ENCODE assay signal across 17 mouse cellular contexts in genomic region chr2:28064339-28065080, GRCm38 (mm10). TPM values are rescaled to one million over a fixed set of nuclear protein-coding genes. Genes with fewer than 3 reads are reported as not detected.
DNase-seq lines count a peak whose midpoint lies in the region; ATAC-seq and TF ChIP-seq lines count a peak whose summit lies in the region.
"Had no signal": no experiment of that assay in that cellular context is flagged by ENCODE, and none has a peak within 500 bp of the region (broad histone marks: within the 10 kb centered on the region; RNA-seq: fewer than 3 reads in every experiment).

No protein-coding gene starts in this region.

- no peak overlapping the region for H3K4me3 ChIP-seq in heart, embryonic 10.5 days
- peak overlapping the region in 1 of 2 experiments; percentile 11; a peak in 1 of 4 replicates for H3K4me3 ChIP-seq in MEL (ENCODE audit: control insufficient read depth in 1 of 2, insufficient read depth in 1 of 2, low read depth in 2 of 2, low read length in 2 of 2)
- H3K4me3 ChIP-seq: hindbrain, embryonic 13.5 days; neural tube, embryonic 12.5 days had no signal

- H3K9ac ChIP-seq in MEL (ENCODE audit: control insufficient read depth, low read depth, low read length, poor library complexity, severe bottlenecking), result peak overlapping the region; percentile 82
- H3K9ac ChIP-seq: hindbrain, embryonic 13.5 days; neural tube, embryonic 12.5 days had no signal

- no peak for TF ChIP-seq RAD21 in MEL (IDR thresholded peaks at IDR 0.05; ENCODE audit: low read depth, low read length)

- H3K36me3 ChIP-seq in heart, embryonic 10.5 days, result no peaks in the 10 kb centered on the region
- peaks cover 0 to 79% of the 10 kb centered on the region in 2 experiments; a peak in 2 of 4 replicates for H3K36me3 ChIP-seq in MEL (ENCODE audit: control insufficient read depth in 1 of 2, insufficient read depth in 2 of 2, low read length in 2 of 2)
- H3K36me3 ChIP-seq: hindbrain, embryonic 13.5 days; neural tube, embryonic 12.5 days had no signal

- H3K9me3 ChIP-seq in heart, embryonic 10.5 days, result no peaks in the 10 kb centered on the region
- no peaks in the 10 kb centered on the region for H3K9me3 ChIP-seq in MEL (replicated peaks; ENCODE audit: insufficient read depth, low read length)
- H3K9me3 ChIP-seq: hindbrain, embryonic 13.5 days; neural tube, embryonic 12.5 days had no signal

- H3K27ac ChIP-seq in heart, embryonic 10.5 days, result peak overlapping the region; percentile 72
- peak overlapping the region; percentile 100 for H3K27ac ChIP-seq in MEL (ENCODE audit: control insufficient read depth, low read depth, low read length)
- H3K27ac ChIP-seq: hindbrain, embryonic 13.5 days; neural tube, embryonic 12.5 days had no signal

- H3K27me3 ChIP-seq in heart, embryonic 10.5 days (ENCODE audit: insufficient read depth, poor library complexity, severe bottlenecking), result no peaks in the 10 kb centered on the region
- no peaks in the 10 kb centered on the region for H3K27me3 ChIP-seq in MEL (ENCODE audit: control insufficient read depth in 1 of 2, insufficient read depth in 2 of 2, low read length in 2 of 2)
- H3K27me3 ChIP-seq: hindbrain, embryonic 13.5 days; neural tube, embryonic 12.5 days had no signal

- peaks cover 3% of the 10 kb centered on the region; the same call in 1 of the 2 replicates for H3K79me2 ChIP-seq in MEL (ENCODE audit: control insufficient read depth, insufficient read depth, low read length, poor library complexity)

- peak; percentile 99 to 100 for TF ChIP-seq EP300 in MEL (IDR thresholded peaks at IDR 0.05; ENCODE audit: low read depth in 1 of 2, low read length in 2 of 2)

- DNase-seq in heart, embryonic 10.5 days (ENCODE audit: low spot score), result no peak
- no peak for DNase-seq in heart, postnatal 36 days
- peak; percentile 94 for DNase-seq in MEL (ENCODE audit: low read depth, low spot score)
- DNase-seq in B cell, adult 2 months, result no peak
- DNase-seq in testis, postnatal 10 days (ENCODE audit: low spot score), result no peak
- no peak for DNase-seq in kidney, adult 8-10 months
- DNase-seq: cerebellum, adult 9-11 months; gastrocnemius, postnatal 25 days; kidney, adult 11 months; kidney, postnatal 36 days; layer of hippocampus, postnatal 36 days; right cerebral cortex, postnatal 14 days had no signal

- H3K4me1 ChIP-seq in heart, embryonic 10.5 days, result no peaks in the 10 kb centered on the region
- peaks cover 49 to 78% of the 10 kb centered on the region in 2 experiments for H3K4me1 ChIP-seq in MEL (ENCODE audit: control insufficient read depth in 1 of 2, insufficient read depth in 2 of 2, low read length in 2 of 2)

- WGBS in heart, embryonic 10.5 days, result 66% methylated on average over 7 of the region's 7 CpGs

- TF ChIP-seq POLR2A in MEL (IDR thresholded peaks at IDR 0.05; ENCODE audit: control insufficient read depth in 1 of 2, insufficient read depth in 1 of 2, low read depth in 1 of 2, low read length in 2 of 2, poor library complexity in 1 of 2), result peak in 1 of 2 experiments; percentile 62; a peak in 2 of 4 replicates

- ATAC-seq in erythroid progenitor cell, adult 5-6 weeks (replicated peaks; ENCODE audit: low FRiP score, poor library complexity, severe bottlenecking), result peak; percentile 51
- ATAC-seq in megakaryocyte progenitor cell, adult 5-6 weeks (replicated peaks; ENCODE audit: poor library complexity), result peak; percentile 54

- TF ChIP-seq CTCF in MEL (IDR thresholded peaks at IDR 0.05 in 2 of 3, conservative IDR thresholded peaks at IDR 0.05 in 1 of 3; ENCODE audit: control insufficient read depth in 1 of 3, insufficient read depth in 1 of 3, low read depth in 2 of 3, low read length in 3 of 3, poor library complexity in 1 of 3, severe bottlenecking in 1 of 3), result no peak

- intact Hi-C loops in heart, postnatal 36 days (cut with DNase I), result no loop called here

TF ChIP-seq in MEL, 35 proteins besides CTCF, POLR2A, EP300 and RAD21:
- TF ChIP-seq TBP (IDR thresholded peaks at IDR 0.05; ENCODE audit: low read depth, low read length), result peak; percentile 92
- TF ChIP-seq USF2 (IDR thresholded peaks at IDR 0.05; ENCODE audit: borderline replicate concordance in 1 of 2, insufficient read depth in 1 of 2, low read depth in 1 of 2, low read length in 2 of 2), result no peak
- TF ChIP-seq NELFE (IDR thresholded peaks at IDR 0.05; ENCODE audit: low read depth, low read length), result no peak
- TF ChIP-seq RCOR1 (IDR thresholded peaks at IDR 0.05; ENCODE audit: low read depth, low read length), result peak; percentile 73; the same call in 1 of the 2 replicates
- TF ChIP-seq ZNF384 (IDR thresholded peaks at IDR 0.05; ENCODE audit: low read depth, low read length), result peak; percentile 73
- TF ChIP-seq MEF2A (IDR thresholded peaks at IDR 0.05; ENCODE audit: extremely low read depth, insufficient replicate concordance, low read depth, low read length, poor library complexity, severe bottlenecking), result no peak
- TF ChIP-seq SIN3A (IDR thresholded peaks at IDR 0.05; ENCODE audit: low read length), result peak; percentile 99
- TF ChIP-seq JUND (IDR thresholded peaks at IDR 0.05; ENCODE audit: low read depth, low read length), result peak; percentile 97
- TF ChIP-seq NRF1 (IDR thresholded peaks at IDR 0.05; ENCODE audit: insufficient read depth, low read depth, low read length, poor library complexity, severe bottlenecking), result no peak
- peak; percentile 90 for TF ChIP-seq E2F4 (IDR thresholded peaks at IDR 0.05; ENCODE audit: borderline replicate concordance, low read depth, low read length)
- TF ChIP-seq MYB (IDR thresholded peaks at IDR 0.05; ENCODE audit: low read depth, low read length), result peak; percentile 100
- TF ChIP-seq SMC3 (IDR thresholded peaks at IDR 0.05; ENCODE audit: low read depth, low read length), result no peak
- TF ChIP-seq ETS1 (IDR thresholded peaks at IDR 0.05; ENCODE audit: low read depth, low read length), result peak; percentile 96
- peak; percentile 85; the same call in 1 of the 2 replicates for TF ChIP-seq POLR2AphosphoS2 (IDR thresholded peaks at IDR 0.05; ENCODE audit: low read length)
- no peak; the same call in 1 of the 2 replicates for TF ChIP-seq ZMIZ1 (IDR thresholded peaks at IDR 0.05; ENCODE audit: low read depth, low read length)
- no peak for TF ChIP-seq ZKSCAN1 (IDR thresholded peaks at IDR 0.05; ENCODE audit: low read depth, low read length)
- peak; percentile 97 for TF ChIP-seq TAL1 (IDR thresholded peaks at IDR 0.05; ENCODE audit: low read length)
- TF ChIP-seq GABPA (IDR thresholded peaks at IDR 0.05; ENCODE audit: low read depth, low read length), result peak; percentile 97
- no peak; the same call in 1 of the 2 replicates for TF ChIP-seq CHD1 (IDR thresholded peaks at IDR 0.05; ENCODE audit: low read depth, low read length)
- 0 out of 2 replicates have a peak, but pooled peaks have one; percentile 3 for TF ChIP-seq USF1 (IDR thresholded peaks at IDR 0.05; ENCODE audit: low read depth, low read length)
- peak; percentile 42; the same call in 1 of the 2 replicates for TF ChIP-seq BHLHE40 (IDR thresholded peaks at IDR 0.05; ENCODE audit: borderline replicate concordance, low read depth, low read length)
- TF ChIP-seq HCFC1 (IDR thresholded peaks at IDR 0.05; ENCODE audit: low read depth, low read length), result peak; percentile 47; the same call in 1 of the 2 replicates
- no peak; the same call in 1 of the 2 replicates for TF ChIP-seq KAT2A (conservative IDR thresholded peaks at IDR 0.05; ENCODE audit: low read depth, low read length)
- peak; percentile 61 for TF ChIP-seq CHD2 (IDR thresholded peaks at IDR 0.05; ENCODE audit: low read length)
- TF ChIP-seq MAX (IDR thresholded peaks at IDR 0.05; ENCODE audit: low read length), result peak; percentile 46; the same call in 1 of the 2 replicates
- TF ChIP-seq POLR2AphosphoS5 (IDR thresholded peaks at IDR 0.05; ENCODE audit: borderline replicate concordance, low read depth, low read length), result no peak
- peak; percentile 99 for TF ChIP-seq GATA1 (IDR thresholded peaks at IDR 0.05; ENCODE audit: low read depth, low read length)
- no peak for TF ChIP-seq MXI1 (IDR thresholded peaks at IDR 0.05; ENCODE audit: low read depth, low read length)
- TF ChIP-seq TCF12 (IDR thresholded peaks at IDR 0.05; ENCODE audit: low read depth, low read length), result peak; percentile 99
- no peak for TF ChIP-seq UBTF (IDR thresholded peaks at IDR 0.05; ENCODE audit: borderline replicate concordance, insufficient read depth, low read depth, low read length)
- TF ChIP-seq ELF1 (IDR thresholded peaks at IDR 0.05; ENCODE audit: low read depth, low read length), result no peak
- peak; percentile 91; the same call in 1 of the 2 replicates for TF ChIP-seq MYC (IDR thresholded peaks at IDR 0.05; ENCODE audit: low read depth, low read length)
- no peak for TF ChIP-seq ZC3H11A (IDR thresholded peaks at IDR 0.05; ENCODE audit: low read depth, low read length)
- 0 out of 2 replicates have a peak, but pooled peaks have one; percentile 58 for TF ChIP-seq MAZ (IDR thresholded peaks at IDR 0.05; ENCODE audit: low read depth, low read length)
- peak; percentile 81; the same call in 1 of the 2 replicates for TF ChIP-seq MAFK (IDR thresholded peaks at IDR 0.05; ENCODE audit: borderline replicate concordance, low read depth, low read length)
TF ChIP-seq in MEL: peak in this region for 21.

RNA-seq across cellular contexts. Expression of gene Fcnb, which starts 20.2 kb away (rescaled TPM):
- not detected in 2 replicates for polyA plus RNA-seq in heart, embryonic 10.5 days (2016; fragmentation: Nextera tagmentation; extraction: Ambion mirVana)
- total RNA-seq in heart, postnatal 36 days (2021), result not detected
- total RNA-seq in MEL (2012; rRNA removed), result not detected in 2 replicates
- not detected for polyA plus RNA-seq in MEL (2012; ENCODE audit: insufficient read depth in 1 of 2, insufficient read length in 2 of 2, low read depth in 1 of 2, low replicate concordance in 2 of 2, missing spikeins in 1 of 2)
- 101 and 177 TPM in 2 replicates for total RNA-seq in erythroid progenitor cell, adult 5-6 weeks (2015; ENCODE audit: low replicate concordance)
- total RNA-seq in erythroid progenitor cell, adult 5-6 weeks (2017; ENCODE audit: low replicate concordance), result 56.2 and 62.5 TPM in 2 replicates
- total RNA-seq in megakaryocyte progenitor cell, adult 5-6 weeks (2015), result 149 and 237 TPM in 2 replicates
- total RNA-seq in megakaryocyte progenitor cell, adult 5-6 weeks (2017), result 92.7 and 139 TPM in 2 replicates
- total RNA-seq: adrenal gland, adult 18-20 months; gastrocnemius, postnatal 25 days; layer of hippocampus, postnatal 36 days had no signal

Comparison
In these comparisons a context has a peak if more than half of its experiments do, and no peak if none do; other contexts are left out.
1. RNA of gene Fcnb, which starts 20.2 kb away (total RNA-seq): 92.7 to 237 TPM in megakaryocyte progenitor cell, adult 5-6 weeks and 56.2 to 177 TPM in erythroid progenitor cell, adult 5-6 weeks; not detected in heart, postnatal 36 days and not detected in MEL; every median in the first group is over 10 times any median in the second.